Mouse (Mus musculus): Measurements from ENCODE around the gene Fez2. TPM values are rescaled to one million over a fixed set of nuclear protein-coding genes. Genes with fewer than 3 reads are reported as not detected.

Fez2 gene
- 34.0 and 35.5 TPM in 2 replicates for polyA plus RNA-seq (2015; fragmentation: Nextera tagmentation; extraction: Ambion mirVana)

- under 1% methylated on average over 53 of the region's 67 CpGs for WGBS
- H3K27me3 ChIP-seq (ENCODE audit: control insufficient read depth, insufficient read depth, low read depth, low read length) = no peaks in the 10 kb centered on the region
- peak within 1 kb of the TSS; percentile 90 for H3K4me3 ChIP-seq (ENCODE audit: low read length)
- peak; percentile 97 for ATAC-seq (ENCODE audit: low read depth)
- peaks cover 9% of the 10 kb centered on the region; the same call in 1 of the 2 replicates for H3K4me1 ChIP-seq (replicated peaks; ENCODE audit: control insufficient read depth, insufficient read depth, low read length)
- no peaks in the 10 kb centered on the region for H3K9me3 ChIP-seq (ENCODE audit: control insufficient read depth, low read length)
- H3K4me2 ChIP-seq (ENCODE audit: low read depth, low read length) = peak within 1 kb of the TSS; percentile 64
- peak within 1 kb of the TSS; percentile 94 for H3K9ac ChIP-seq (ENCODE audit: low read length)
- H3K36me3 ChIP-seq (ENCODE audit: control insufficient read depth, insufficient read depth, low read length) = no peaks in the 10 kb centered on the region
- H3K27ac ChIP-seq (ENCODE audit: low read length) = peak within 1 kb of the TSS; percentile 98
These were observed at the start of gene Fez2 for GRCm38 (mm10) chr17:78417381-78418281. Gene Fez2 (minus strand): TSS chr17:78418152.

- Histone ChIP-seq H3K4me3 (ENCODE audit: low read length) (no peak overlapping the region), H3K27me3 (ENCODE audit: control insufficient read depth, insufficient read depth, low read depth, low read length) (no peaks in the 10 kb centered on the region), H3K9me3 (ENCODE audit: control insufficient read depth, low read length) (no peaks in the 10 kb centered on the region), H3K36me3 (ENCODE audit: control insufficient read depth, insufficient read depth, low read length) (no peaks in the 10 kb centered on the region), H3K4me1 (replicated peaks; ENCODE audit: control insufficient read depth, insufficient read depth, low read length) (no peaks in the 10 kb centered on the region), H3K4me2 (ENCODE audit: low read depth, low read length) (no peak overlapping the region), H3K27ac (ENCODE audit: low read length) (no peak overlapping the region), H3K9ac (ENCODE audit: low read length) (no peak overlapping the region)
- 71% methylated on average over 8 of the region's 8 CpGs for WGBS
- ATAC-seq (ENCODE audit: low read depth) = no peak
These were observed 47.5 kb upstream of the Fez2 start for GRCm38 (mm10) chr17:78465500-78465899.

DNA sequence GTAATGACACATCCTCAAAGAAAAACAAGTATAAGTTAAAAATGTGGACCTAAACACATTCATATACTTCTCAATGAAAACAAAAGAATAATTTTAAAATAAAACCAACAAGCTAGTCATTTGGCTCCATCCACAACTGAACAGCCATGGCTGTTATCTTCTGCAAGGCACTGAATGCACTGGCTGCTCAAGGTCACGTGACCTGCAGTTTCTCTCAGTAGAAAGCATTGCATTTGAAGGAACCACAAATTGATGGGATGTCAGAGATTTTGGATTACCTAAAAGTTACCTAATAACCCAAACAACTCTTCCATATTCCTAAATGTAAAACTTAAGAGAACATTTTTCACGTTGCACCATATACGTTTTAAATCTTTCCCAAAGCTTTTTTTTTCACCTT is 47.1 kb upstream of the Fez2 start:
- Histone ChIP-seq H3K27ac (ENCODE audit: low read length) (no peak overlapping the region), H3K4me1 (replicated peaks; ENCODE audit: control insufficient read depth, insufficient read depth, low read length) (no peaks in the 10 kb centered on the region), H3K9ac (ENCODE audit: low read length) (no peak overlapping the region), H3K4me3 (ENCODE audit: low read length) (no peak overlapping the region), H3K9me3 (ENCODE audit: control insufficient read depth, low read length) (no peaks in the 10 kb centered on the region), H3K27me3 (ENCODE audit: control insufficient read depth, insufficient read depth, low read depth, low read length) (no peaks in the 10 kb centered on the region), H3K4me2 (ENCODE audit: low read depth, low read length) (no peak overlapping the region), H3K36me3 (ENCODE audit: control insufficient read depth, insufficient read depth, low read length) (no peaks in the 10 kb centered on the region)
- WGBS = 68% methylated on average over 3 of the region's 3 CpGs
- no peak for ATAC-seq (ENCODE audit: low read depth)

DNA sequence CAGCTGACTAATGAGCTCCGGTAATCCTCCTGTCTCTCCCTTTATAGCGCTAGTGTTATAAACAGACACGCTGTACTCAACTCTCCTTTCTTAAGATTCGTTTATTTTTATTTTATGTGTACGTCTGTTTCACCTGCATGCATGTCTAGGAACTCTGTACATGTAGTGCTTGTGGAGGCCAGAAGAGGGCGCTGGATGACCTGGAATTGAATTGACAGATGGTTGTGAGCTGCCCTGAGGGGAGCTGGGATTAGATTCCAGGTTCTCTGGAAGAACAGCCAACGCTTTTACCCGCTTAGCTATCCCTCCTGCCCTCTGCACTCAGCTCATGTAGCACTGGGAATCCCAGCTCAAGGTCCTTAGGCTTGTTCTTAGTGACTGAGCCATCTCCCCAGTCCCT is 42.2 kb upstream of the Fez2 start:
- Histone ChIP-seq H3K27me3 (ENCODE audit: control insufficient read depth, insufficient read depth, low read depth, low read length) (no peaks in the 10 kb centered on the region), H3K9me3 (ENCODE audit: control insufficient read depth, low read length) (no peaks in the 10 kb centered on the region), H3K9ac (ENCODE audit: low read length) (no peak overlapping the region), H3K27ac (ENCODE audit: low read length) (no peak overlapping the region), H3K36me3 (ENCODE audit: control insufficient read depth, insufficient read depth, low read length) (no peaks in the 10 kb centered on the region), H3K4me1 (replicated peaks; ENCODE audit: control insufficient read depth, insufficient read depth, low read length) (no peaks in the 10 kb centered on the region), H3K4me3 (ENCODE audit: low read length) (no peak overlapping the region), H3K4me2 (ENCODE audit: low read depth, low read length) (no peak overlapping the region)
- ATAC-seq (ENCODE audit: low read depth) = no peak
- WGBS = 67% methylated on average over 8 of the region's 8 CpGs

DNA sequence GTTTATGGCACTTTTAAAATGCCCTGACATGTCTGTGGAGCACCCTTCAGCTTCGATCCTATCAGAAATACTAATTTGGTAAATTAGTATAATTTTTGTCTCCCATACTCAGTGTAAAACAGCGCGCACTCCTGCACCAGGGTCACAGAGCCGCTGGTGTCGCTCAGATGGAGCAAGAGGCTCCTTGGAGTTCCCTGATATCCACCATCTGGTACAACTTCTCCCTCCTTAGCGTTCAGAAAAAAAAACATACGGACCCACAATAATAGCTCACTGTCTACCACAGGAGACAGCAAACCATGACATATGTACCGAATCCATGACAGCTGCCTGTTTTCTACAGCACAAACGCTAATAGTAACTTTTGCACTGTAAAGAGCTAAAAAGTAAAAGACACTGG is 37.6 kb upstream of the Fez2 start:
- Histone ChIP-seq H3K9me3 (ENCODE audit: control insufficient read depth, low read length) (no peaks in the 10 kb centered on the region), H3K9ac (ENCODE audit: low read length) (no peak overlapping the region), H3K4me2 (ENCODE audit: low read depth, low read length) (no peak overlapping the region; the same call in 1 of the 2 replicates), H3K4me1 (replicated peaks; ENCODE audit: control insufficient read depth, insufficient read depth, low read length) (peaks cover 4% of the 10 kb centered on the region; the same call in 1 of the 2 replicates), H3K27me3 (ENCODE audit: control insufficient read depth, insufficient read depth, low read depth, low read length) (no peaks in the 10 kb centered on the region), H3K36me3 (ENCODE audit: control insufficient read depth, insufficient read depth, low read length) (no peaks in the 10 kb centered on the region), H3K4me3 (ENCODE audit: low read length) (no peak overlapping the region), H3K27ac (ENCODE audit: low read length) (no peak overlapping the region)
- peak; percentile 55; the same call in 1 of the 2 replicates for ATAC-seq (ENCODE audit: low read depth)
- 65% methylated on average over 9 of the region's 9 CpGs for WGBS

DNA sequence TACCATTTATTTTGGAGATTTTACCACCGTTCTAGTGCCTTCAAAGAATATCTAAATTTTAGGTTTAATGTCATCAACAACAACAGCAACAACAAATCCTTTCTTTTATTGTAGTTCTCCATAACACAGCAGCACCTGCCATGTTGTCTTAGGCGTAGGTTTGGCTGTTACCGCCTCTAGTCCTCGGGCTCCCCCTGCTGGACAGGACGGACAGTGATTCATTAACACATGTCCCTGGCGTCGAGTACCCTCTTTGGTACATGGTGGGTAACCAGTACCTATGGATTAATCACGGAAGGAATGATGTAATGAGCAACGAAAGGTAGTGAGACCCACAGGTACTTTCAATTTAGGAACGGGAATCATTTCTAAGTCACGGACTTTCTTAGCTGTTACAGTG is 37.2 kb upstream of the Fez2 start:
- Histone ChIP-seq H3K27me3 (ENCODE audit: control insufficient read depth, insufficient read depth, low read depth, low read length) (no peaks in the 10 kb centered on the region), H3K4me3 (ENCODE audit: low read length) (no peak overlapping the region), H3K9ac (ENCODE audit: low read length) (no peak overlapping the region), H3K4me1 (replicated peaks; ENCODE audit: control insufficient read depth, insufficient read depth, low read length) (peaks cover 4% of the 10 kb centered on the region; the same call in 1 of the 2 replicates), H3K27ac (ENCODE audit: low read length) (no peak overlapping the region), H3K4me2 (ENCODE audit: low read depth, low read length) (no peak overlapping the region; the same call in 1 of the 2 replicates), H3K9me3 (ENCODE audit: control insufficient read depth, low read length) (no peaks in the 10 kb centered on the region), H3K36me3 (ENCODE audit: control insufficient read depth, insufficient read depth, low read length) (no peaks in the 10 kb centered on the region)
- peak; percentile 52; the same call in 1 of the 2 replicates for ATAC-seq (ENCODE audit: low read depth)
- WGBS = 33% methylated on average over 11 of the region's 11 CpGs

- H3K27me3 ChIP-seq (ENCODE audit: control insufficient read depth, insufficient read depth, low read depth, low read length) = no peaks in the 10 kb centered on the region
- no peak overlapping the region for H3K4me3 ChIP-seq (ENCODE audit: low read length)
- H3K9me3 ChIP-seq (ENCODE audit: control insufficient read depth, low read length) = no peaks in the 10 kb centered on the region
- H3K9ac ChIP-seq (ENCODE audit: low read length) = no peak overlapping the region
- no peak overlapping the region for H3K4me2 ChIP-seq (ENCODE audit: low read depth, low read length)
- 73% methylated on average over 21 of the region's 21 CpGs for WGBS
- no peak overlapping the region for H3K27ac ChIP-seq (ENCODE audit: low read length)
- no peaks in the 10 kb centered on the region for H3K36me3 ChIP-seq (ENCODE audit: control insufficient read depth, insufficient read depth, low read length)
- no peak for ATAC-seq (ENCODE audit: low read depth)
- H3K4me1 ChIP-seq (replicated peaks; ENCODE audit: control insufficient read depth, insufficient read depth, low read length) = peaks cover 4% of the 10 kb centered on the region; the same call in 1 of the 2 replicates
These were observed 36.4 kb upstream of the Fez2 start for GRCm38 (mm10) chr17:78454189-78454977.

DNA sequence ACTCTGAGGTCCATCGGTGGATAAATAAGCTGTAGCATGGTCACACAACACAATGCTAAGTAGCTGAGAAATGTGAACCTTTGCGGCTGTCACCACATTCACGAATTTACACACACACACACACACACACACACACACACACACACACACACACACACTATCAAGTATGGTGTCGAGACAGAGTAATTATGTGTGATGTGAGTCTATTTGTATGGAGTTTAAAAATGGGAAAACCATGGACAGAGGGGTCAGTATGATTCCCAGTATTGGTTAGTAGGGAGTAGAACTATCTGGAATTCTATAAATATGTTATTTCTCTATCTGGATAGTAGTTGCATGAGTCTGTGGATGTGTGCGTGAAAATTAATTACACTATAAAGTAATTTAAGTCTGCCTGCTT is 35.6 kb upstream of the Fez2 start:
- Histone ChIP-seq H3K27ac (ENCODE audit: low read length) (no peak overlapping the region), H3K9me3 (ENCODE audit: control insufficient read depth, low read length) (no peaks in the 10 kb centered on the region), H3K36me3 (ENCODE audit: control insufficient read depth, insufficient read depth, low read length) (no peaks in the 10 kb centered on the region), H3K4me2 (ENCODE audit: low read depth, low read length) (no peak overlapping the region), H3K9ac (ENCODE audit: low read length) (no peak overlapping the region), H3K4me3 (ENCODE audit: low read length) (no peak overlapping the region), H3K27me3 (ENCODE audit: control insufficient read depth, insufficient read depth, low read depth, low read length) (no peaks in the 10 kb centered on the region), H3K4me1 (replicated peaks; ENCODE audit: control insufficient read depth, insufficient read depth, low read length) (peaks cover 4% of the 10 kb centered on the region; the same call in 1 of the 2 replicates)
- 44% methylated on average over 5 of the region's 5 CpGs for WGBS
- ATAC-seq (ENCODE audit: low read depth) = peak; percentile 56; the same call in 1 of the 2 replicates

GRCm38 (mm10) chr17:78451886-78452285 is 33.9 kb upstream of the Fez2 start:
- ATAC-seq (ENCODE audit: low read depth) = no peak
- H3K4me3 ChIP-seq (ENCODE audit: low read length) = no peak overlapping the region
- H3K9ac ChIP-seq (ENCODE audit: low read length) = no peak overlapping the region
- H3K9me3 ChIP-seq (ENCODE audit: control insufficient read depth, low read length) = no peaks in the 10 kb centered on the region
- H3K36me3 ChIP-seq (ENCODE audit: control insufficient read depth, insufficient read depth, low read length) = no peaks in the 10 kb centered on the region
- no peak overlapping the region for H3K4me2 ChIP-seq (ENCODE audit: low read depth, low read length)
- 66% methylated on average over 6 of the region's 6 CpGs for WGBS
- peaks cover 4% of the 10 kb centered on the region; the same call in 1 of the 2 replicates for H3K4me1 ChIP-seq (replicated peaks; ENCODE audit: control insufficient read depth, insufficient read depth, low read length)
- no peaks in the 10 kb centered on the region for H3K27me3 ChIP-seq (ENCODE audit: control insufficient read depth, insufficient read depth, low read depth, low read length)
- H3K27ac ChIP-seq (ENCODE audit: low read length) = no peak overlapping the region

All from lung, embryonic 16.5 days (tissue).